Mouse (Mus musculus) layer of hippocampus, adult 9-10 months (tissue): ENCODE data around the gene Fbxl19.
"Not testable (repeated sequence)": the region's sequence is repeated elsewhere in the genome, so short reads cannot be mapped to it uniquely, and the experiment has no call there.

Experiments used
- DNase-seq: peaks from one replicate; pipeline ENCODE4 v3.0.0; 2022; ENCODE audit warnings: low spot score

The Fbxl19 gene

GRCm38 (mm10) chr7:127768346-127768996, 24.1 kb downstream of the Fbxl19 start:
- DNase-seq: no peak

- DNase-seq: peak; percentile 97
Observed at GRCm38 (mm10) chr7:127768997-127769593, 24.8 kb downstream of the Fbxl19 start.

GRCm38 (mm10) chr7:127769651-127770038, 25.3 kb downstream of the Fbxl19 start, which contains the start of gene Orai3:
Gene Orai3, plus strand, starts transcription at chr7:127769815.
- peak; percentile 63 for DNase-seq

GRCm38 (mm10) chr7:127770039-127770905, 25.9 kb downstream of the Fbxl19 start:
- no peak for DNase-seq

- DNase-seq: no peak
Observed at GRCm38 (mm10) chr7:127771262-127771661, 26.9 kb downstream of the Fbxl19 start.

GRCm38 (mm10) chr7:127772080-127772479, 27.7 kb downstream of the Fbxl19 start:
- DNase-seq: no peak

- DNase-seq: no peak
Observed at GRCm38 (mm10) chr7:127772557-127772956, 28.2 kb downstream of the Fbxl19 start.

- DNase-seq: no peak
Observed at GRCm38 (mm10) chr7:127773664-127774384, 29.5 kb downstream of the Fbxl19 start.

GRCm38 (mm10) chr7:127775837-127776236, 31.5 kb downstream of the Fbxl19 start:
- not testable (repeated sequence) for DNase-seq

GRCm38 (mm10) chr7:127776426-127776825, 32.1 kb downstream of the Fbxl19 start, which contains the start of gene Setd1a:
Gene Setd1a, plus strand, starts transcription at chr7:127776670.
- peak; percentile 65 for DNase-seq

GRCm38 (mm10) chr7:127776878-127777473, 32.6 kb downstream of the Fbxl19 start:
- DNase-seq: peak; percentile 85

GRCm38 (mm10) chr7:127777474-127778266, 33.3 kb downstream of the Fbxl19 start:
- DNase-seq: no peak

GRCm38 (mm10) chr7:127778350-127778749, 34.0 kb downstream of the Fbxl19 start:
- DNase-seq: no peak

- no peak for DNase-seq
Observed at GRCm38 (mm10) chr7:127785308-127785707, 41.0 kb downstream of the Fbxl19 start, which contains the start of gene Gm49388. Gene Gm49388, plus strand, starts transcription at chr7:127785608.

GRCm38 (mm10) chr7:127797076-127797845, 52.9 kb downstream of the Fbxl19 start:
- no peak for DNase-seq

GRCm38 (mm10) chr7:127798591-127798990, 54.2 kb downstream of the Fbxl19 start:
- no peak for DNase-seq

- DNase-seq: no peak
Observed at GRCm38 (mm10) chr7:127799211-127799610, 54.9 kb downstream of the Fbxl19 start.

GRCm38 (mm10) chr7:127799738-127800137, 55.4 kb downstream of the Fbxl19 start:
- DNase-seq: no peak

GRCm38 (mm10) chr7:127800435-127801009, 56.2 kb downstream of the Fbxl19 start, which contains the start of gene Hsd3b7:
Gene Hsd3b7, plus strand, starts transcription at chr7:127800604.
- peak; percentile 86 for DNase-seq
